Mouse (Mus musculus) stomach, embryonic 15.5 days (tissue): ENCODE data around the gene Tada2a. TPM values are rescaled to one million over a fixed set of nuclear protein-coding genes. Genes with fewer than 3 reads are reported as not detected.

Experiments used
- ATAC-seq: fragments of 200-750 bp; cut with Nextera tagmentation; 2 replicates; pipeline ENCODE4 v1.8.0; 2017; ENCODE audit warnings: low read depth, moderate number of reproducible peaks, moderate TSS enrichment; ENCODE audit not compliant: insufficient read depth, low FRiP score
- H3K27ac ChIP-seq: fragments of 300-500 bp; sonication (generic); 2 replicates; pipeline ENCODE4 v1.5.1; 2015; ENCODE audit warnings: mild to moderate bottlenecking, inconsistent platforms
- H3K27me3 ChIP-seq: fragments of 300-500 bp; sonication (generic); replicated peaks from 2 replicates; pipeline ENCODE4 v1.6.1; 2015; ENCODE audit warnings: inconsistent platforms
- H3K36me3 ChIP-seq: fragments of 300-500 bp; sonication (generic); 2 replicates; pipeline ENCODE4 v1.6.1; 2015; ENCODE audit warnings: inconsistent platforms
- H3K4me1 ChIP-seq: fragments of 300-500 bp; sonication (generic); 2 replicates; pipeline ENCODE4 v1.6.1; 2015; ENCODE audit warnings: inconsistent platforms
- H3K4me2 ChIP-seq: fragments of 300-500 bp; sonication (generic); 2 replicates; pipeline ENCODE4 v1.6.1; 2015; ENCODE audit warnings: mild to moderate bottlenecking, inconsistent platforms
- H3K4me3 ChIP-seq: fragments of 300-500 bp; sonication (generic); replicated peaks from 2 replicates; pipeline ENCODE4 v1.5.1; 2015; ENCODE audit warnings: inconsistent platforms
- H3K9ac ChIP-seq: fragments of 300-500 bp; sonication (generic); 2 replicates; pipeline ENCODE4 v1.6.1; 2015; ENCODE audit warnings: inconsistent platforms
- H3K9me3 ChIP-seq: fragments of 300-500 bp; sonication (generic); 2 replicates; pipeline ENCODE4 v1.6.1; 2016; ENCODE audit warnings: inconsistent platforms
- WGBS: fragments of 180-500 bp; shearing (Covaris S2); methylation state at CpG from one replicate; pipeline ENCODE4 v1.1.7; 2015; 5-methylcytosine and 5-hydroxymethylcytosine counted together
- polyA plus RNA-seq: library from polyadenylated mRNA; unstranded; fragments of >200 nt; fragmentation: Nextera tagmentation; extraction: Ambion mirVana; gene quantifications from 2 replicates; pipeline ENCODE4 v1.2.1, GENCODE M21; 2015

Gene Tada2a
- polyA plus RNA-seq, 1 experiment from 2014 or later, result 25.8 TPM

DNA sequence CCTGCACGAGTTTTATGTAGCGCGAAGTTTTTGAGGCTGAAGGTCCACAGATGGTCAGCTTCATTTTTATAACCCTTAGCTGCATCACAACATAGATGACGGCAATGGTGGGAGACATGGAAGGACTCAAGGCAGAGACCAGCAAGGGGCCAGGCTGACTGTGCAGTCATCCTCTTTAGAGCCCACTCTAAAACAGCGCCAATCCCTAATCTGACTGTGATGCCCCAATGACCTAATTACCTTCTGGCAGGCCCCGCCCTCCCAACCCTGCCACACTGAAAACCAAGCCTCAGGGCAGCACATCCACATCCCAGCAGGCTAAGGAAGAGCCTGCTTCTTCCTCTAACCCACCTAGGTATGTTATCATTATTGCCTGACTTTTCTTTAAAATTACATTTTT lies 68.8 kb downstream of the Tada2a start:
- Histone ChIP-seq H3K4me1 (no peaks in the 10 kb centered on the region), H3K4me2 (no peak overlapping the region), H3K36me3 (no peaks in the 10 kb centered on the region), H3K9me3 (no peaks in the 10 kb centered on the region), H3K9ac (no peak overlapping the region), H3K27me3 (no peaks in the 10 kb centered on the region), H3K27ac (no peak overlapping the region), H3K4me3 (no peak overlapping the region)
- ATAC-seq, result no peak
- WGBS, result 80% methylated on average over 6 of the region's 6 CpGs

DNA sequence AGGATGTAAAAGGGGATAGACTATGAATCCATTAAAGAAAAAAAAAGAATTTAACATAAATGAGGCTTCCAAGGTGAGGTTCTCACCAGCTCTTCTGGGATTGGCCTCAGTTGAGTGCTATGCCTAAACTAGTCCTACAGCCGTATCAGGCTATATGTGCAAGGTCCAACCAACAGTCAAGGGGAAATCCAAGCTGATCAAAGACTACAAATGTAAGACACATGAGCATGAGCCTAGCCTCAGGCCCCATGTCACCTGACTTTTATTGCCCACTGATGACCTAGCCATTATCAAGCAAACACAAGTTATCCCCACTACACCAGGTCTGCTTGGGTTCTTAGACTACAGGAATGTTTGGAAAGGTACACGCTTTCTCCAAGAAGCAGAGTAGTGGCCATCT lies 69.6 kb downstream of the Tada2a start:
- Histone ChIP-seq H3K27ac (no peak overlapping the region), H3K9me3 (no peaks in the 10 kb centered on the region), H3K4me2 (no peak overlapping the region), H3K4me3 (no peak overlapping the region), H3K9ac (no peak overlapping the region), H3K27me3 (no peaks in the 10 kb centered on the region), H3K36me3 (no peaks in the 10 kb centered on the region), H3K4me1 (no peaks in the 10 kb centered on the region)
- 92% methylated on average over 2 of the region's 2 CpGs for WGBS
- ATAC-seq, result no peak; the same call in 1 of the 2 replicates

- 90% methylated on average over 2 of the region's 2 CpGs for WGBS
Measured at GRCm38 (mm10) chr11:84057418-84057817, 72.0 kb downstream of the Tada2a start.

DNA sequence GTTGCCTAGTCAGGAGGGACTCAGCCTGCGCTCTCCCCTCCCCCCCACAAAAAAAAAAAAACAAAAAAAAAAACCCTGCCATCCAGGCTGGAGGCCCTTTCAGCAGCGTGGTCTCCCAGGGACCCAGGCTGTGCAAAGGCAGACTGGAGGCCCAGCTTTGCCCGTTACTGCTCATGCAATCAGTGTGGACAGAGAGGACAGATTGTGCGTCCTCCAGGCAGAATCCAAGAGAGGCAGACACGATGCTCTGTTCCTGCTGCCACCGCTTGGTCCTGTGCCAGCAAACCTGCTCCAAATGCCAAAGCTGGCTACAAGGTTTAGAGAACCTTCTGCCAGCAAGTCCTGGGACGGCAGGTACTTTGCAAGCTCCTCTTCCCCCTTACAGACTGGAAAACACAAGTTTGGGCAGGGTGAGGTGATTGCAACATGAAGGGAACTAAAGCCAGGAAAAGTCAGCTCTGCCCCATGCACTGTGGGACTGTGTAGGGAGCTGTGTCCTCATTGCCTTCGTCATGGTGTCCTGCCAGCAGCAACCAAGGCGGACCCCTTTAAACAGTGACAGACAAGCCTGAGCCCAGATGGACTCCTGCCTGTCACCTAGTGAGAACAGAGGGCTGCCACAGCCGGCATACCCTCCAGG lies 75.8 kb downstream of the Tada2a start:
- Histone ChIP-seq H3K9ac (no peak overlapping the region), H3K27ac (no peak overlapping the region), H3K4me2 (no peak overlapping the region), H3K4me3 (no peak overlapping the region), H3K27me3 (no peaks in the 10 kb centered on the region), H3K36me3 (no peaks in the 10 kb centered on the region), H3K9me3 (no peaks in the 10 kb centered on the region), H3K4me1 (no peaks in the 10 kb centered on the region)
- WGBS, result 75% methylated on average over 10 of the region's 10 CpGs
- ATAC-seq, result no peak

More at GRCm38 (mm10) chr11:84057418-84057817, 72.0 kb downstream of the Tada2a start:
- H3K27me3 ChIP-seq, result no peaks in the 10 kb centered on the region
- no peak overlapping the region for H3K27ac ChIP-seq
- no peak overlapping the region for H3K4me3 ChIP-seq
- no peak for ATAC-seq
- H3K4me2 ChIP-seq, result no peak overlapping the region
- H3K4me1 ChIP-seq, result no peaks in the 10 kb centered on the region
- no peak overlapping the region for H3K9ac ChIP-seq
- H3K36me3 ChIP-seq, result no peaks in the 10 kb centered on the region
- H3K9me3 ChIP-seq, result no peaks in the 10 kb centered on the region

DNA sequence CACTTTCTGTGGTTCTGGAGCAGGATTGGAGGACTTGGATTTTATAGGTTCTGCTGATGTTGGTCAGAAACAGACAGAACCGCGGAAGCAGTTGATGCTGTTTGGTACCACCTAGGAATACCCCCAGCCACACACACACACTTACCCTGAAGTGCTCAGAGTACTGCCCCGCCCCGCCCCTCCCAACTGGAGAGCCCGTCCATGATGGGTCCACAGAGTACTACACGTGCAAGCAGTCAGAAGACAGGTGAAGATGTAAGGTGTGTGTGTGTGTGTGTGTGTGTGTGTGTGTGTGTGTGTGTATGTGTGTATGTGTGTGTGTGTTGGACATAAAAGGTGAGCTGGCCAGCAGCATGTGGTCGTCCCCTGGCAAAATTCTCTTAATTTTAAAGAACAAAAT lies 76.3 kb downstream of the Tada2a start:
- 89% methylated on average over 7 of the region's 7 CpGs for WGBS
- no peaks in the 10 kb centered on the region for H3K36me3 ChIP-seq
- ATAC-seq, result no peak

DNA sequence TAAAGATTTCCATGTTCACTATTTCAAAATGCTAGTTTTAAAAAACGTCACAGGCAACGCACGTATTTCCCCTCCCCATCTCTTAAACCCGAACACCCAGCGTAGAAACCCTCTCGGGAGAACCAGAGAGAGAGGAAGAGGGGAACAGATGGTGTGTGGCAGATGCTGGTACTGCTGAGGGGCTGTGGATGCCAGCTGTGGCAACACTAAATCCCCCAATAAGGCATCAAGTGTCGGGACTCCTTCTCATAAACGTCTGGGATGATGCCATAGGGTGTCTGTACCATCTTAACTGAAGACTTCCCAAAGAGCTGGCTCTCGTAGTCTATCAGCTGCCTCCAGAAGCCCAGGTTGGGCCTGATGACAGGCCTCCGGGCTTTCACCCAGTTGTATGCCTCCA lies 81.0 kb downstream of the Tada2a start:
- Histone ChIP-seq H3K27ac (peak overlapping the region; percentile 44), H3K4me1 (0 out of 2 replicates have a peak, but pooled peaks cover 2% of the 10 kb centered on the region), H3K4me3 (no peak overlapping the region), H3K27me3 (no peaks in the 10 kb centered on the region), H3K9me3 (no peaks in the 10 kb centered on the region), H3K9ac (no peak overlapping the region), H3K36me3 (no peaks in the 10 kb centered on the region), H3K4me2 (no peak overlapping the region)
- no peak for ATAC-seq
- WGBS, result 78% methylated on average over 10 of the region's 10 CpGs

More for the DNA sequence above, 76.3 kb downstream of the Tada2a start:
- 0 out of 2 replicates have a peak, but pooled peaks cover 1% of the 10 kb centered on the region for H3K4me1 ChIP-seq
- H3K27me3 ChIP-seq, result no peaks in the 10 kb centered on the region
- no peaks in the 10 kb centered on the region for H3K9me3 ChIP-seq
- no peak overlapping the region for H3K9ac ChIP-seq
- no peak overlapping the region for H3K27ac ChIP-seq
- no peak overlapping the region for H3K4me3 ChIP-seq
- no peak overlapping the region for H3K4me2 ChIP-seq

DNA sequence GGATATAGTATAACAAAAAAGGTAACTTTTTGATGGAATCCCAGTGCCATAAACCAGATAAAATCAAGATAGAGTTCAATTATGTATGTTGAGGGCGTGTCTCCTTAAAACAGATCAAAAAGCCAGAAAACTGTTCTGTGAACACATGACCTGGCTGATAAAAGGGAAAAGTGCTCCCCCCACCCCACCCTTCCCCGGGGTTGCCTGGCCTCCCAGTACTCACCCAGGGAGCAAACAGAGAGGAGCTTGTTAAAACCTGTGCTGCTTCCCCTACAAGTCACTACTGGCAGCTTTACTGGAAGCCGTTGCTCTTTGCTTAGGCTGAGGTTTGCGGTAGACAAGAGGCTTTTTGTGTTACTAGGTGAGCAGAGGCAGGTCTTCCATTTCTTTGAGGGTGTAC lies 82.1 kb downstream of the Tada2a start:
- H3K27ac ChIP-seq, result 0 out of 2 replicates have a peak overlapping the region, but pooled peaks have one; percentile 46
- H3K9ac ChIP-seq, result no peak overlapping the region
- ATAC-seq, result peak; percentile 66; the same call in 1 of the 2 replicates
- H3K9me3 ChIP-seq, result no peaks in the 10 kb centered on the region
- H3K4me1 ChIP-seq, result 0 out of 2 replicates have a peak, but pooled peaks cover 2% of the 10 kb centered on the region
- WGBS, result 44% methylated on average over 4 of the region's 4 CpGs
- H3K4me3 ChIP-seq, result no peak overlapping the region
- 0 out of 2 replicates have a peak, but pooled peaks cover 3% of the 10 kb centered on the region for H3K36me3 ChIP-seq
- H3K4me2 ChIP-seq, result no peak overlapping the region
- no peaks in the 10 kb centered on the region for H3K27me3 ChIP-seq

GRCm38 (mm10) chr11:84044988-84045387 lies 84.4 kb downstream of the Tada2a start:
- H3K27me3 ChIP-seq, result no peaks in the 10 kb centered on the region

GRCm38 (mm10) chr11:84042808-84043762 lies 86.3 kb downstream of the Tada2a start:
- Histone ChIP-seq H3K36me3 (0 out of 2 replicates have a peak, but pooled peaks cover 7% of the 10 kb centered on the region), H3K4me1 (0 out of 2 replicates have a peak, but pooled peaks cover 1% of the 10 kb centered on the region), H3K9me3 (no peaks in the 10 kb centered on the region), H3K4me2 (no peak overlapping the region), H3K27ac (peak overlapping the region; percentile 57; the same call in 1 of the 2 replicates), H3K27me3 (no peaks in the 10 kb centered on the region), H3K9ac (no peak overlapping the region), H3K4me3 (no peak overlapping the region)
- ATAC-seq, result no peak
- 65% methylated on average over 14 of the region's 14 CpGs for WGBS

More at GRCm38 (mm10) chr11:84044988-84045387, 84.4 kb downstream of the Tada2a start:
- 43% methylated on average over 1 of the region's 1 CpGs for WGBS
- Histone ChIP-seq H3K9ac (no peak overlapping the region), H3K4me1 (0 out of 2 replicates have a peak, but pooled peaks cover 2% of the 10 kb centered on the region), H3K36me3 (0 out of 2 replicates have a peak, but pooled peaks cover 3% of the 10 kb centered on the region), H3K9me3 (no peaks in the 10 kb centered on the region), H3K4me2 (no peak overlapping the region), H3K27ac (no peak overlapping the region), H3K4me3 (no peak overlapping the region)
- no peak for ATAC-seq

DNA sequence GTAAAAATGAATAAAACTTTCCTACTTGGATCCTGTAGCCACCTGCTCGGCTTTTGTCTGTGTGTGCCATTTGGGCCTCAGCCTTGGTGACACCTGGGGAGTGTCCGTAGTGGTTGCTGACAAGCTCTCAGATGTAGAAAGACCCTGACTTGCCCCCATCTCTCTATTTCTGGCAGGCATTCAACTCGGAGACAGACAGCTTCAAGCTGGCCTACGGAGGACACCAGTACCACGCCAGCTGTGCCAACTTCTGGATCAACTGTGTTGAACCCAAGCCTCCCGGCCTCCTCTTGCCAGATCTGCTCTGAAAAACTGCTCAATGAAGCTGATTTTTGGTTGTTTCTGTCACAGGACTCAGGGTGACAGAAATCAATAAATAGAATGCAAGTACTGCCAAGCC lies 88.8 kb downstream of the Tada2a start:
- WGBS, result 75% methylated on average over 6 of the region's 6 CpGs
- no peaks in the 10 kb centered on the region for H3K4me1 ChIP-seq
- H3K36me3 ChIP-seq, result 0 out of 2 replicates have a peak, but pooled peaks cover 7% of the 10 kb centered on the region
- H3K9me3 ChIP-seq, result no peaks in the 10 kb centered on the region
- no peak overlapping the region for H3K4me2 ChIP-seq
- no peak for ATAC-seq
- no peak overlapping the region for H3K9ac ChIP-seq
- H3K4me3 ChIP-seq, result no peak overlapping the region
- no peaks in the 10 kb centered on the region for H3K27me3 ChIP-seq
- no peak overlapping the region for H3K27ac ChIP-seq

DNA sequence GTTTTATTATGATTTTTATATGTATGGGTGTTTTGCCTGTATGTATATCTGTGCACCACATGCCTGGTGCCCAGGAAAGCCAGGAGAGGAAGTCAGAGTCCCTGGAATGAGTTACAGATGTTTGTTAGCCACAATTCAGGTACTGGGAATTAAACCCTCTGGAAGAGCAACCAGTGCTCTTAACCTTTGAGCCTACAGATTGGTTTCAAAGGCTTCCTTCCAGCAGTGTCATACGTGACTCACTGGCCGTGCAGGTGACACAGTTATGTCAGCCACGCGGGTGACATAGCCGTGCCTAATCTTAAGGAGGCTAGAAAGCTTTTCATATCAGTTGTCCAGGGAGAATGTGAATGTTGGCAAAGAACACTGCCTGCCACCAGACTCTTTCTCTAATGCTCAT lies 95.7 kb downstream of the Tada2a start:
- no peak overlapping the region for H3K27ac ChIP-seq
- no peak overlapping the region for H3K4me2 ChIP-seq
- 84% methylated on average over 5 of the region's 5 CpGs for WGBS
- H3K4me3 ChIP-seq, result no peak overlapping the region
- no peaks in the 10 kb centered on the region for H3K4me1 ChIP-seq
- peaks cover 3% of the 10 kb centered on the region; the same call in 1 of the 2 replicates for H3K36me3 ChIP-seq
- no peaks in the 10 kb centered on the region for H3K27me3 ChIP-seq
- H3K9me3 ChIP-seq, result no peaks in the 10 kb centered on the region
- H3K9ac ChIP-seq, result no peak overlapping the region
- no peak for ATAC-seq

- Histone ChIP-seq H3K36me3 (peaks cover 4% of the 10 kb centered on the region), H3K27ac (no peak overlapping the region), H3K4me3 (no peak overlapping the region), H3K4me1 (no peaks in the 10 kb centered on the region), H3K4me2 (no peak overlapping the region), H3K9ac (no peak overlapping the region), H3K9me3 (no peaks in the 10 kb centered on the region), H3K27me3 (no peaks in the 10 kb centered on the region)
- no peak for ATAC-seq
- WGBS, result 82% methylated on average over 5 of the region's 5 CpGs
Measured at GRCm38 (mm10) chr11:84032559-84032958, 96.8 kb downstream of the Tada2a start.
